Mouse (Mus musculus) embryonic facial prominence, embryonic 10.5 days (tissue): ENCODE measurements around the gene Gm45194. TPM values are rescaled to one million over a fixed set of nuclear protein-coding genes. Genes with fewer than 3 reads are reported as not detected.

ENCODE experiments used
- DNase-seq: peaks from one replicate; pipeline ENCODE4 v3.0.0-alpha.2; 2017; ENCODE audit warnings: low spot score
- H3K27ac ChIP-seq: fragments of 300-500 bp; sonication (generic); replicated peaks from 2 replicates; pipeline ENCODE4 v1.5.1; 2016; ENCODE audit warnings: mild to moderate bottlenecking
- H3K27me3 ChIP-seq: fragments of 300-500 bp; sonication (generic); replicated peaks from 2 replicates; pipeline ENCODE4 v1.6.1; 2016; ENCODE audit warnings: low read depth, mild to moderate bottlenecking; ENCODE audit not compliant: poor library complexity, severe bottlenecking
- H3K36me3 ChIP-seq: fragments of 300-500 bp; sonication (generic); replicated peaks from 2 replicates; pipeline ENCODE4 v1.6.1; 2016; ENCODE audit warnings: mild to moderate bottlenecking, moderate library complexity
- H3K4me1 ChIP-seq: fragments of 300-500 bp; sonication (generic); 2 replicates; pipeline ENCODE4 v1.6.1; 2016
- H3K4me3 ChIP-seq: fragments of 300-500 bp; sonication (generic); 2 replicates; pipeline ENCODE4 v1.5.1; 2016; ENCODE audit warnings: mild to moderate bottlenecking, moderate library complexity
- H3K9me3 ChIP-seq: fragments of 300-500 bp; sonication (generic); 2 replicates; pipeline ENCODE4 v1.6.1; 2016; ENCODE audit warnings: mild to moderate bottlenecking
- WGBS: fragments of 180-500 bp; shearing (Covaris S2); methylation state at CpG from one replicate; pipeline ENCODE4 v1.1.7; 2016; 5-methylcytosine and 5-hydroxymethylcytosine counted together
- polyA plus RNA-seq: library from polyadenylated mRNA; unstranded; fragments of >200 nt; fragmentation: Nextera tagmentation; extraction: Ambion mirVana; gene quantifications from 2 replicates; pipeline ENCODE4 v1.2.1, GENCODE M21; 2016

The Gm45194 gene
- polyA plus RNA-seq, result 0.30 and 0.71 TPM in 2 replicates

DNA sequence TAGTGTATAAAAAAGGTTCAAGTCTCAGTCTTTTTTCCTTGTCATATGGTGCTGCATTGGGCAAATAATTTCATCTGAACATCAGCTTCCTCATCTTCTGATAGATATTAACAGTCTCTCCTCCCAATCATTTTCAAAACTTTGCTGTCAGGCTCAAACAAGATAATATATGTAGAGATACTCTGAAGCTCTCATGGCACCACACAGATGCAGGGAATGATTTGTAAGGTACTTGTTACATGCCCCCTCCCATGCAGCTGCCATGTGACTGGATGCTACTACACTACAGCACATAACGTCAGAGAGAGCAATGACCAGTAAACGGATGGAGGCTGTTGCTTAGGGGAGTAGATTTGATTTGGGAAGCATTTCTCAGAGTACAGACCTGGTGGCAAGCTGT, at the start of gene Gm45194:
TSS of gene Gm45194 (plus strand) at position 301 of the 400 bp plus-strand sequence.
- WGBS, result 28% methylated on average over 2 of the region's 2 CpGs
- Histone ChIP-seq H3K27me3 (peaks cover 25% of the 10 kb centered on the region), H3K4me1 (no peaks in the 10 kb centered on the region), H3K4me3 (no peak within 1 kb of the TSS), H3K9me3 (peaks cover 4% of the 10 kb centered on the region; the same call in 1 of the 2 replicates), H3K27ac (no peak within 1 kb of the TSS), H3K36me3 (no peaks in the 10 kb centered on the region)
- no peak for DNase-seq

GRCm38 (mm10) chrX:111855878-111856277, 35.3 kb upstream of the Gm45194 start:
- no peaks in the 10 kb centered on the region for H3K36me3 ChIP-seq
- H3K4me3 ChIP-seq, result no peak overlapping the region
- WGBS, result 68% methylated on average over 3 of the region's 3 CpGs
- no peak overlapping the region for H3K27ac ChIP-seq
- no peaks in the 10 kb centered on the region for H3K4me1 ChIP-seq
- DNase-seq, result no peak
- no peaks in the 10 kb centered on the region for H3K9me3 ChIP-seq
- no peaks in the 10 kb centered on the region for H3K27me3 ChIP-seq

DNA sequence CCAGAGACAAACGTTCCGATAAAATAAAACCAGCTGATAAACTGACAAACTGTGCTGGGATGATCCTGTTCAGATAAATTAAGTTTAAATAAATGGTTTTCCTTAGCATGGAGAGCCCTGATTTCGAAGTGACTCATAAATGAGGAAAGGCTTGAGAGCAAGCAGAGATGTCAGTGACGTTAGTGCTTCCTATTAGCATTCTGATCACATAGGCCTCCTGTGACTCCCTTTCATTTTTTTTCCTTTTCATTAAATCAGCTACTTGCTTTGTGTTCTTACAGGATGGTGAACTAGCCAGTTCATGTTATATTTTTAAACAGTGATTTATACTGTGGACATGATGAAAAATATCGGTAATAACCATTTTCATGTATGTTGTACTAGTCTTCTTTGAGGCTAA, 9.9 kb upstream of the Gm45194 start:
- Histone ChIP-seq H3K9me3 (no peaks in the 10 kb centered on the region), H3K27ac (no peak overlapping the region), H3K4me3 (no peak overlapping the region), H3K27me3 (no peaks in the 10 kb centered on the region), H3K4me1 (no peaks in the 10 kb centered on the region), H3K36me3 (no peaks in the 10 kb centered on the region)
- WGBS, result 84% methylated on average over 5 of the region's 5 CpGs
- DNase-seq, result no peak

DNA sequence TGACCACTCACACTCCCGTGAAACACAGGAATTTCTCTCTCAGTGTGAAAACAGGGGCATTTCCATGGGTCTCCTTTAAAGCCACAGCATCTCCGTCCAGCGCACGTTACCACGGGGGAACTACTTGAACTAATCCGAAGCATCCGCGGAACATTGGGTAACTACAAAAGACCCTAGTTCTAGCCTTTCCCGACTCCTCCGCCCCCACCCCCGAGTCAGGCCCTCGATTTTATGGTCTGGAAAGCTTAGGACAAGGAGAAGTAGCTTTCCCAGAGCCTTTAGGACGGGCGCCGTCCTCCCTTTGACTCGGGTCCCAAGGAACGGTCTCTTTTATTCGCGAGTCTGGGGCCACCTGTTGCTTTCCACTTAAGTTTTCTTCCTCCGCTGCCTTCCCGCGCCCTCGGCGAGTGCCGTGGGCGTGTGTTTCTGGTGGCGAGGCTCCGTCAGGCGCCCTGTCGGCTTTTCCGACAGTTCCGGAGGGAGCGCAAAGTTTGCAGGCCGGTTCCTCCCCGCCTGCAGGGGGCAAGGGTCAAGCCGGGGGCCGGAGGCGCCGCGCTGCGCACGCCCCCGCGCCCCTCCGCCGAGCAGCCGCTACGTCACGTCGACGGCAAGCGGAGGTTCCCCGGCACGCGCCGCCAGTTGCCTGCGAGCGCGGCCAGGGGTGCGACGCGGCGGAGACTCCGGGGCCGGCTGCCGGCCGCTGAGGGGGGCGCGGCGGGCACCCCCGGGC, 3.3 kb downstream of the Gm45194 start:
- DNase-seq, result peak; percentile 48
- no peaks in the 10 kb centered on the region for H3K4me1 ChIP-seq
- WGBS, result 32% methylated on average over 71 of the region's 71 CpGs
- H3K27ac ChIP-seq, result peak overlapping the region; percentile 51; the same call in 1 of the 2 replicates
- H3K27me3 ChIP-seq, result peaks cover 29% of the 10 kb centered on the region
- H3K4me3 ChIP-seq, result peak overlapping the region; percentile 55
- H3K9me3 ChIP-seq, result peaks cover 4% of the 10 kb centered on the region; the same call in 1 of the 2 replicates
- H3K36me3 ChIP-seq, result no peaks in the 10 kb centered on the region

- DNase-seq, result peak; percentile 43
- peak overlapping the region; percentile 51; the same call in 1 of the 2 replicates for H3K27ac ChIP-seq
- no peaks in the 10 kb centered on the region for H3K4me1 ChIP-seq
- no peaks in the 10 kb centered on the region for H3K36me3 ChIP-seq
- peaks cover 4% of the 10 kb centered on the region; the same call in 1 of the 2 replicates for H3K9me3 ChIP-seq
- 28% methylated on average over 70 of the region's 70 CpGs for WGBS
- H3K27me3 ChIP-seq, result peaks cover 29% of the 10 kb centered on the region
- H3K4me3 ChIP-seq, result peak overlapping the region; percentile 55
Measured at GRCm38 (mm10) chrX:111895084-111895779, 4.0 kb downstream of the Gm45194 start.

DNA sequence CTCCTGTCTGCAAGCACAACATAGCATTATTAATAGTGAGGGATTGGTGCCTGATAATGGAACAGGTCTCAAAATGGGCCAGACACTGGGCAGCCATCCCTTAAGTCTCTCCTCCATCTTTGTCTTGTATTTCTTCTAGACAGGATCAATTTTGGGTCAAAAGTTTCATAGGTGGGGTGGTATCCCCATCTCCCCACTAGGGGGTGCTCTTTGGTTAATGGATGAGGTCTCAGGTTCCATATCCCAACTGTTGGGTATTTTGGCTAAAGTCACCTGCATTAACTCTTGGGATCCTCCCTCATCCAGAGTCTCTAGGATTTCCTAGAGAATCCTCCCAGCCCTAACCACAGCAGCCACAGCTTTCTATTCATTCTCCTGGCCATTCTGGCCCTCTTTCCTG, 26.2 kb downstream of the Gm45194 start:
- Histone ChIP-seq H3K36me3 (no peaks in the 10 kb centered on the region), H3K4me3 (no peak overlapping the region), H3K9me3 (no peaks in the 10 kb centered on the region)

DNA sequence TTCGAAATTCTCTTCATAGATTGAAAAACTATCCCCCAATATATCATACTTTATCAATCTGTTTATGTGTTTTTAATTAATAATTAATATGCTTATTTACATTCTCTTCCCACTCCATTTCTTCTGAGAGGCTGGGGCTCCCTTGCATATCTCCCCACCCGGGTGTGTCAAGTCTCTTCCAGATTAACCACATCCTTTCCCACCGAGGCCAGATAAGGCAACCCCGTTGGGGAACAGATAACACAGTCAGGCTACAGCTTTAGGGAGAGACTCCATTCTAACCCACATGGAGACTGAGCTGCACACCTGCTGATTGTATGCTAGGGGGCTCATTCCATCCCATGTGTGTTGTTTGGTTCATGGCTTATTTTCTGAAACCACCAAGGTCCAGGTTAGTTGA, 69.7 kb downstream of the Gm45194 start:
- no peak for DNase-seq
- H3K4me3 ChIP-seq, result no peak overlapping the region
- H3K4me1 ChIP-seq, result no peaks in the 10 kb centered on the region
- no peaks in the 10 kb centered on the region for H3K9me3 ChIP-seq
- H3K36me3 ChIP-seq, result no peaks in the 10 kb centered on the region
- H3K27me3 ChIP-seq, result no peaks in the 10 kb centered on the region
- no peak overlapping the region for H3K27ac ChIP-seq
- 75% methylated on average over 4 of the region's 4 CpGs for whole genome bisulfite sequencing

More for the DNA sequence above, 26.2 kb downstream of the Gm45194 start:
- DNase-seq, result no peak
- H3K27ac ChIP-seq, result no peak overlapping the region
- H3K27me3 ChIP-seq, result no peaks in the 10 kb centered on the region
- H3K4me1 ChIP-seq, result no peaks in the 10 kb centered on the region

DNA sequence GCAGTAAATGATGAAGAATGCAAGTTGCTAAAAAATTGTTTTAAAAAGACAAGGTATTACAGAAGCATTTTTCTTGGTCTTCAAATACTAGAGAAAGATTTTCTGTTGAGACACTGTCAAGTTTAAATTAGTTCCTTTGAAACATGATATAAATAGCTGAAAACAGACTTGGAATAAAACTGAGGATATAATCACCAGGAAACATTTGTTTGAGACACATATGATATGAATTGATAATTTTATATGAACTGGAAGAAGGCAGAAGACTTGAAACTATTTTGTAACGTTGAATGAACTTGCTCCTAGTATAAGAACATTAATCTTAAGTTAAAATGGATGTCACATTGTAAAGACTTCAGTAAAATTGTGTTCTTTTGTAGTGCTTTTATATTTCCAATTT, 108.5 kb downstream of the Gm45194 start:
- H3K4me1 ChIP-seq, result no peaks in the 10 kb centered on the region
- WGBS, result 52% methylated on average over 1 of the region's 1 CpGs
- no peak overlapping the region for H3K27ac ChIP-seq
- no peak overlapping the region for H3K4me3 ChIP-seq
- no peaks in the 10 kb centered on the region for H3K9me3 ChIP-seq
- no peak for DNase-seq
- H3K27me3 ChIP-seq, result no peaks in the 10 kb centered on the region
- no peaks in the 10 kb centered on the region for H3K36me3 ChIP-seq

DNA sequence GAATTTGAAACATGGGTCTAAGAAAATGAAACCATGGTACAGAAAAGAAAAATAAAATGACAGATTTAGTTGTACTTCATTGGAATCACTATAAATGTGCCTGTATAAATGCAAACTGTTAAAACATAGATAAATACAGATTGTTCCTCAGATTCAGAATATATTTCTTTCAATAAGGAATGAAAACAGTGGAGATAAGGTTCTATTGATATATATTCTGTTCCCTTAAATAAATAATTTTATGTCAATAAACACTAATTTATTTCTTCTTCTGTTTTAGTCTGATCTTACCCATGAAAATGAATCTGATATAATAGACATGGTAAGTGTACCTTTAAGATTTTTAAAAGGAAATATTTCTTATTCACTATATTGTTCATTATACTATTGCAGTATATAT, 119.5 kb downstream of the Gm45194 start, which contains the start of gene Tex16:
TSS of gene Tex16 (plus strand) at position 301 of the 400 bp plus-strand sequence.
- DNase-seq, result no peak
- no peak within 1 kb of the TSS for H3K27ac ChIP-seq
- no peaks in the 10 kb centered on the region for H3K36me3 ChIP-seq
- H3K4me1 ChIP-seq, result no peaks in the 10 kb centered on the region
- H3K4me3 ChIP-seq, result no peak within 1 kb of the TSS
- no peaks in the 10 kb centered on the region for H3K9me3 ChIP-seq
- no peaks in the 10 kb centered on the region for H3K27me3 ChIP-seq

GRCm38 (mm10) chrX:112238749-112239148, 347.6 kb downstream of the Gm45194 start, which contains the start of gene 4933403O08Rik:
4933403O08Rik (plus strand) TSS chrX:112239049.
- Histone ChIP-seq H3K27ac (no peak within 1 kb of the TSS), H3K36me3 (no peaks in the 10 kb centered on the region), H3K4me3 (no peak within 1 kb of the TSS), H3K27me3 (no peaks in the 10 kb centered on the region), H3K4me1 (no peaks in the 10 kb centered on the region), H3K9me3 (no peaks in the 10 kb centered on the region)
- no peak for DNase-seq
- WGBS, result 90% methylated on average over 3 of the region's 3 CpGs

DNA sequence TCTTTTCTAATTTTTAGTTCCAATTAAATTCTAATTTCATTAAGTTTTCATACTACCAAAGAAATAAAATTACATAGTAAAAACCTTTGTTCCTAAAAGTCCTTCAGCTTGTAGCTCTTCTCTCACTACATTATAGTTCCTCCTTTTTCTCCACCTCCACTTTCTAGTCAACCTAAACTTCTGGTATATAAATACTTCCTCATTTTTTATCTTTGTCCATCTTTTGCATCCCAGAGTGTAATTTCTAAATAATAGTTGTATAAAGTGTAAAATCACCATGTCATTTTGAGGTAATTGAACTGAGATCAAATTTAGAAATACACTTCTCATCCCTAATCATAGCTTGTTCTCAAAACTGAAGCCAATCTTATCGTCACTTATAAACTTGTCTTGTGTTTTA, 351.7 kb downstream of the Gm45194 start:
- no peak overlapping the region for H3K4me3 ChIP-seq
- DNase-seq, result no peak
- H3K4me1 ChIP-seq, result no peaks in the 10 kb centered on the region
- WGBS, result 89% methylated on average over 1 of the region's 1 CpGs
- H3K36me3 ChIP-seq, result no peaks in the 10 kb centered on the region
- H3K27ac ChIP-seq, result no peak overlapping the region
- no peaks in the 10 kb centered on the region for H3K27me3 ChIP-seq
- no peaks in the 10 kb centered on the region for H3K9me3 ChIP-seq

DNA sequence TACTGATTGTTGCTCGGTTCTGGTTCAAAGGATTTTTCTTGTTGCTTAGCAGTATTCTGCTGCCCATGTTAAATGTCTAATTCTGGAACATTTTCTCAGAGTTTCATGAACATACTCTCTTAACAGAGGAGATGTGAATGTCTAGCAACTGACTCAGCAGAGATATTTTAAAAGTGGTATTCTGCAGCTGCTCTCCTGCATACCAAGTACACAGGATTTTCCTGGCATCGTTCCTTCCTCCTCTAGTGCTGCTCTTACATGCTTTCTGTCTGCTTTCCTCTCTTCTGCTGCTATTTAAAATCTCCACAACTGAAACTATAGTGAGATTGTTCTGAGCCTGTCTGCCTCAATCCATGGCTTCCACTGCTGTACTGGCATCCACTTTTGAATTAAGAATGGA, 364.3 kb downstream of the Gm45194 start:
- Histone ChIP-seq H3K4me3 (no peak overlapping the region), H3K4me1 (no peaks in the 10 kb centered on the region), H3K27ac (no peak overlapping the region), H3K9me3 (no peaks in the 10 kb centered on the region), H3K27me3 (no peaks in the 10 kb centered on the region), H3K36me3 (no peaks in the 10 kb centered on the region)
- DNase-seq, result no peak
- 92% methylated on average over 2 of the region's 2 CpGs for WGBS

DNA sequence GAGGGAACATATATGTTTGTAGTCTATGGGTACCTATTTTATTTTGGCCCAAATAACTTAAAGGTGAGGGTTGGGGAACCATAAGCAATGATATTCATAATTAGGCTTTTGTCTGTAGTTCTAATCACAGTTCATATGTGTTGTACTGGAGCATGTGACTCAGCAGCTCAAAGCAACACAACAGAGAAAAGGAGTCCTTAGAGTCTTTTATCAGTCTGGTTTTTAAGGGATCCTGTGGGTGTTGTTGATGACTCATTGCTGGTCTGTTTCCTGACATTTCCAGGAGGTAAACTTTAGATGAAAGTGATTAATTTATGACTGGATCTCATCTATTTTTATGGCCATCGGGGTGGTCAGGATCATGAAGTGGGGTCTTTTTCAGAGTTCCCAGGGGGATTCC, 382.4 kb downstream of the Gm45194 start:
- Histone ChIP-seq H3K4me1 (no peaks in the 10 kb centered on the region), H3K9me3 (no peaks in the 10 kb centered on the region), H3K27ac (no peak overlapping the region), H3K27me3 (no peaks in the 10 kb centered on the region), H3K4me3 (no peak overlapping the region), H3K36me3 (no peaks in the 10 kb centered on the region)
- 84% methylated on average over 1 of the region's 1 CpGs for WGBS
- DNase-seq, result no peak
